Mouse (Mus musculus) E14TG2a.4 (cell line): ENCODE measurements around the gene Neurl3.

ENCODE experiments used
- CTCF ChIP-seq: conservative IDR thresholded peaks from 2 replicates; pipeline ENCODE4 v1.5.1; 2014; ENCODE audit warnings: low read length
- NANOG ChIP-seq: IDR thresholded peaks from 2 replicates; pipeline ENCODE4 v1.6.1; 2014; ENCODE audit warnings: borderline replicate concordance, low read length, mixed read lengths
- POU5F1 ChIP-seq: IDR thresholded peaks from 2 replicates; pipeline ENCODE4 v1.6.1; 2014; ENCODE audit warnings: low read length, borderline replicate concordance

DNA sequence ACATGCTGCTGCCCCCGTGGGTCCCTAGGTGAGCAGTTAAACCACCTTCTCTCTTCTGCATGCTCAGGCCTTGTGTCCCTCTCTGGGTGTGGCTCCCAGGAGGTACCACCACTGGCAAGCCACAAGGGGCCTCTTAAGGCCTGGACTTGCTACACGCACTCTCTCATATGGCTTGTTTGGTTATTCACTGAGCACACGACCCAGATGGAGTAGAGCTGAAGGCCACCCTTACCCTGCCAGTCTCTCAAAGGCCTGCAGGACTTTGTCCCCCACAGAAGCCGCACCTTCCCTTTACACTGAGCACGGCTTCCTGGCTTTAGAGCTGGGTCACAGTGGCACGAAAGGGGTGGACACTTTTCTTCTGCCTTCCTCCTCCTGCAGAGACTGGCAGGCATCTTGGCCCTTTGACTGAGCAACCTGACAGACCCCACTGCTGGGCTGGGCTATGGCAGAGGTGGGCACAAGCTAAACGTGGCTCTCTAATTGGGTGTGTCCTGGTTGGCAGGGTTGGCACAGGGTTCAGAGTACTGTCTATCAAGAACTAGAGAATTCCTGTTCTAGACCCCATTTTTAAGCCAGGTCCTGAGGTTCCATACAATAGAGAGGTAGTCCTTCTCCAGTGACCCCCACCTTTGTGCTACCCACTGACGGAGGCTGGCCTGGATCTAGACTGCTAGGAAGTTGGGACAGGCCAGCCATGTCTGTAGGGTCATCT, 2.8 kb downstream of the Neurl3 start:
- TF ChIP-seq CTCF = no peak
- TF ChIP-seq NANOG = no peak
- TF ChIP-seq POU5F1 = no peak
